Mouse (Mus musculus) CH12.LX (cell line): ENCODE data around the gene Unc13b.

Experiments
- CHD1 ChIP-seq: IDR thresholded peaks from 2 replicates; pipeline ENCODE4 v1.6.1; 2012; ENCODE audit warnings: low read depth, low read length, improper control_type of control experiment, inconsistent platforms
- CTCF ChIP-seq, 2 experiments: IDR thresholded peaks in 1 of 2; conservative IDR thresholded peaks in 1 of 2; 2 replicates each; pipeline ENCODE4 v1.5.1; 2011 to 2012; ENCODE audit warnings: low read depth in 2 of 2, low read length in 2 of 2, improper control_type of control experiment in 1 of 2, inconsistent platforms in 1 of 2, mild to moderate bottlenecking in 1 of 2, moderate library complexity in 1 of 2
- E2F4 ChIP-seq: IDR thresholded peaks from 2 replicates; pipeline ENCODE4 v1.6.1; 2011; ENCODE audit warnings: low read depth, low read length, improper control_type of control experiment; ENCODE audit not compliant: insufficient replicate concordance
- EP300 ChIP-seq: IDR thresholded peaks from 2 replicates; pipeline ENCODE4 v1.6.1; 2011; ENCODE audit warnings: low read length, improper control_type of control experiment
- MAZ ChIP-seq: IDR thresholded peaks from 2 replicates; pipeline ENCODE4 v1.6.1; 2012; ENCODE audit warnings: low read depth, mild to moderate bottlenecking, inconsistent platforms, low read length, improper control_type of control experiment, moderate library complexity
- NRF1 ChIP-seq: IDR thresholded peaks from 2 replicates; pipeline ENCODE4 v1.6.1; 2014; ENCODE audit warnings: low read depth, mild to moderate bottlenecking, inconsistent platforms, low read length, improper control_type of control experiment, moderate library complexity
- PAX5 ChIP-seq: IDR thresholded peaks from 2 replicates; pipeline ENCODE4 v1.6.1; 2012; ENCODE audit warnings: low read length, inconsistent platforms, mixed read lengths
- POLR2A ChIP-seq: IDR thresholded peaks from 2 replicates; pipeline ENCODE4 v1.6.1; 2011; ENCODE audit warnings: low read depth, mild to moderate bottlenecking, improper control_type of control experiment, low read length
- POLR2AphosphoS2 ChIP-seq: IDR thresholded peaks from 2 replicates; pipeline ENCODE4 v1.6.1; 2011; ENCODE audit warnings: low read depth, low read length, improper control_type of control experiment
- TCF12 ChIP-seq: IDR thresholded peaks from 2 replicates; pipeline ENCODE4 v1.6.1; 2014; ENCODE audit warnings: low read depth, mild to moderate bottlenecking, inconsistent platforms, low read length, improper control_type of control experiment
- USF1 ChIP-seq: IDR thresholded peaks from 2 replicates; pipeline ENCODE4 v1.6.1; 2014; ENCODE audit warnings: low read depth, mild to moderate bottlenecking, inconsistent platforms, low read length, improper control_type of control experiment
- USF2 ChIP-seq: conservative IDR thresholded peaks from 2 replicates; pipeline ENCODE4 v1.6.1; 2011; ENCODE audit warnings: low read depth, low read length, improper control_type of control experiment
- ZKSCAN1 ChIP-seq: IDR thresholded peaks from 2 replicates; pipeline ENCODE4 v1.6.1; 2012; ENCODE audit warnings: low read depth, inconsistent platforms, low read length, improper control_type of control experiment, borderline replicate concordance
- ZNF384 ChIP-seq: IDR thresholded peaks from 2 replicates; pipeline ENCODE4 v1.6.1; 2012; ENCODE audit warnings: low read depth, low read length, improper control_type of control experiment, inconsistent platforms

- TF ChIP-seq USF2, result no peak
- TF ChIP-seq PAX5, result no peak
- no peak for TF ChIP-seq CTCF (conservative IDR thresholded peaks at IDR 0.05 in 1 of 2, IDR thresholded peaks at IDR 0.05 in 1 of 2; ENCODE audit: low read depth in 2 of 2, low read length in 2 of 2)
- no peak for TF ChIP-seq POLR2A
- peak; percentile 36; the same call in 1 of the 2 replicates for TF ChIP-seq EP300
- no peak for TF ChIP-seq MAZ
- no peak for TF ChIP-seq TCF12
- TF ChIP-seq USF1, result no peak
- TF ChIP-seq ZKSCAN1, result no peak
- 0 out of 2 replicates have a peak, but pooled peaks have one; percentile 17 for TF ChIP-seq NRF1
- TF ChIP-seq E2F4, result no peak
- TF ChIP-seq POLR2AphosphoS2, result no peak
- no peak for TF ChIP-seq ZNF384
- TF ChIP-seq CHD1, result no peak
These were observed 14.1 kb upstream of the Unc13b start for GRCm38 (mm10) chr4:43044673-43045072.
